In the genomic region with DNA sequence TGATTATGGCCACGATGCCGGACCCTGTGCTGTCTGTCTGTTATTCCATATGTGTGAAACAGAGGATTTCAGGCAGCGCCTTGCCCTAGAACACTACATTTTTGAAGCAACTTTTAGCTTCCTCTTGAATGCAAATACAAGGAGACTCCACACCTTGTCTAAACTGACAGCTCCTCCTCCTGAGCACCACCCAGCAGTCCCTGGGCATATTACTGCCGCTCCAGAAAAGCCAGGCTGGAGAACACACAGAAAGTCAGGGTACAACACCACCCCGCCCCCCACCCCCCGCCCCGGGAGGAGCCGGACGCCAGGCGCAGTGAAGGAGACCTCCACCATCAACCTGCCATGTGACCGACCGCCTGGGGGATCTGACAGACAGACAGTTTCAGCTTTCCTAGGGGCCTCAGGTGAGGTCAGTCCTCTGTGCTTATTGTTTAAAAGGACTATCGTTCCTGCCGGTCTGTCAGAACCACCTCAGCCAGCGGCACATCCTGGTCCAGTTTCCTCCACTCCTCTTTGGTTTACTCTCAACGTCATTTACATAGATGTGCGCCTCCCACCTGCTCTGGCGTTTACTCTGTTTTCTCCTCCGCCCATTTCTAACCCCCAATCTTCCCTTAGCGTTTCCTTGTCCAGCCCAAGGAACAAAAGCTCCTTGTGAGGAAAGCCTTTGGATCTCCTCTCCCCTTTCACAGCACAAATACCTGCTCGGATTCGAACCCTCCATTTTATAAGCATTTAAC, we compare ENCODE assay signal across 9 mouse cellular contexts. TPM values are rescaled to one million over a fixed set of nuclear protein-coding genes. Genes with fewer than 3 reads are reported as not detected.
DNase-seq lines count a peak whose midpoint lies in the region; ATAC-seq lines count a peak whose summit lies in the region.
"Had no signal": no experiment of that assay in that cellular context is flagged by ENCODE, and none has a peak within 500 bp of the region (broad histone marks: within the 10 kb centered on the region; RNA-seq: fewer than 3 reads in every experiment).

No protein-coding gene starts in this region.

- H3K36me3 ChIP-seq in heart, embryonic 16.5 days (ENCODE audit: control insufficient read depth, insufficient read depth) = no peaks in the 10 kb centered on the region
- H3K36me3 ChIP-seq in hindbrain, embryonic 15.5 days = no peaks in the 10 kb centered on the region
- H3K36me3 ChIP-seq in midbrain, embryonic 15.5 days (replicated peaks) = no peaks in the 10 kb centered on the region

- peaks cover 9% of the 10 kb centered on the region for H3K4me1 ChIP-seq in heart, embryonic 16.5 days (ENCODE audit: control insufficient read depth, insufficient read depth, low read length)
- H3K4me1 ChIP-seq in hindbrain, embryonic 15.5 days (replicated peaks) = no peaks in the 10 kb centered on the region; the same call in 1 of the 2 replicates
- peaks cover 6% of the 10 kb centered on the region; the same call in 1 of the 2 replicates for H3K4me1 ChIP-seq in midbrain, embryonic 15.5 days

- ATAC-seq in heart, embryonic 16.5 days (replicated peaks; ENCODE audit: extremely low read depth, insufficient read depth, low FRiP score) = no peak
- peak; percentile 66; the same call in 1 of the 2 replicates for ATAC-seq in hindbrain, embryonic 15.5 days (ENCODE audit: low FRiP score, low read depth)
- no peak; the same call in 1 of the 2 replicates for ATAC-seq in midbrain, embryonic 15.5 days (replicated peaks)

- intact Hi-C loops in heart, postnatal 25 days (cut with DNase I) = no loop called here

- no peak overlapping the region for H3K27ac ChIP-seq in heart, embryonic 16.5 days (ENCODE audit: low read length)
- no peak overlapping the region for H3K27ac ChIP-seq in hindbrain, embryonic 15.5 days (replicated peaks)
- no peak overlapping the region for H3K27ac ChIP-seq in midbrain, embryonic 15.5 days

- DNase-seq in heart, postnatal 25 days (ENCODE audit: low spot score) = no peak
- peak; percentile 18 for DNase-seq in embryo, embryonic 10.5 days (ENCODE audit: low spot score)
- DNase-seq in gastrocnemius, adult 18-20 months (ENCODE audit: low spot score) = no peak
- DNase-seq in left cerebral cortex, adult 8-10 months (ENCODE audit: low spot score in 2 of 2) = no peak
- no peak for DNase-seq in lung, adult 18-20 months
- DNase-seq: left cerebral cortex, postnatal 4 days had no signal

- H3K9ac ChIP-seq in heart, embryonic 16.5 days (ENCODE audit: low read length) = no peak overlapping the region
- no peak overlapping the region; the same call in 1 of the 2 replicates for H3K9ac ChIP-seq in hindbrain, embryonic 15.5 days
- peak overlapping the region; percentile 6; the same call in 1 of the 2 replicates for H3K9ac ChIP-seq in midbrain, embryonic 15.5 days

- WGBS in heart, embryonic 16.5 days = 25% methylated on average over 22 of the region's 22 CpGs
- 25% methylated on average over 22 of the region's 22 CpGs for WGBS in hindbrain, embryonic 15.5 days
- WGBS in midbrain, embryonic 15.5 days = 27% methylated on average over 22 of the region's 22 CpGs

- no peaks in the 10 kb centered on the region for H3K9me3 ChIP-seq in heart, embryonic 16.5 days (replicated peaks; ENCODE audit: control insufficient read depth, low read length)
- H3K9me3 ChIP-seq in hindbrain, embryonic 15.5 days = no peaks in the 10 kb centered on the region
- no peaks in the 10 kb centered on the region for H3K9me3 ChIP-seq in midbrain, embryonic 15.5 days

- H3K27me3 ChIP-seq in heart, embryonic 16.5 days (ENCODE audit: control insufficient read depth, insufficient read depth, low read length) = no peaks in the 10 kb centered on the region
- H3K27me3 ChIP-seq in hindbrain, embryonic 15.5 days = no peaks in the 10 kb centered on the region
- no peaks in the 10 kb centered on the region for H3K27me3 ChIP-seq in midbrain, embryonic 15.5 days (replicated peaks)

- H3K4me2 ChIP-seq in heart, embryonic 16.5 days (ENCODE audit: low read depth, low read length) = peak overlapping the region; percentile 50
- H3K4me2 ChIP-seq in hindbrain, embryonic 15.5 days = peak overlapping the region; percentile 50
- peak overlapping the region; percentile 39 for H3K4me2 ChIP-seq in midbrain, embryonic 15.5 days

- peak overlapping the region; percentile 28; the same call in 1 of the 2 replicates for H3K4me3 ChIP-seq in heart, embryonic 16.5 days (ENCODE audit: low read length)
- H3K4me3 ChIP-seq in hindbrain, embryonic 15.5 days = peak overlapping the region; percentile 26
- peak overlapping the region; percentile 9; the same call in 1 of the 2 replicates for H3K4me3 ChIP-seq in midbrain, embryonic 15.5 days

RNA-seq across cellular contexts. Expression of a gene that starts 52.8 kb away (rescaled TPM):
- 6.1 and 7.1 TPM in 2 replicates for polyA plus RNA-seq in heart, embryonic 16.5 days (2015; fragmentation: Nextera tagmentation; extraction: Ambion mirVana)
- 1 to 10 TPM; 3.9 to 4.9 TPM for total RNA-seq in heart, postnatal 25 days (2021)
- polyA plus RNA-seq in hindbrain, embryonic 15.5 days (2015; fragmentation: Nextera tagmentation; extraction: Ambion mirVana) = 11.4 and 12.5 TPM in 2 replicates
- 8.9 and 9.7 TPM in 2 replicates for polyA plus RNA-seq in midbrain, embryonic 15.5 days (2015; fragmentation: Nextera tagmentation; extraction: Ambion mirVana)
- 1 to 10 TPM; 2.0 to 2.3 TPM for total RNA-seq in gastrocnemius, adult 18-20 months (2021)
- 10 to 100 TPM; 10.1 to 12.0 (median 10.4) TPM for total RNA-seq in left cerebral cortex, adult 8-10 months (2022)
